Mouse (Mus musculus) kidney, embryonic 16.5 days (tissue): ENCODE results near the gene Gm5065. TPM values are rescaled to one million over a fixed set of nuclear protein-coding genes. Genes with fewer than 3 reads are reported as not detected.

Source experiments
- ATAC-seq: fragments of 200-750 bp; cut with Nextera tagmentation; 2 replicates; pipeline ENCODE4 v1.8.0; 2017; ENCODE audit warnings: moderate TSS enrichment; ENCODE audit not compliant: low FRiP score, low TSS enrichment
- H3K27ac ChIP-seq: fragments of 300-500 bp; sonication (generic); 2 replicates; pipeline ENCODE4 v1.5.1; 2014; ENCODE audit warnings: low read length
- H3K27me3 ChIP-seq: fragments of 300-500 bp; sonication (generic); 2 replicates; pipeline ENCODE4 v1.6.1; 2014; ENCODE audit warnings: low read length, control low read depth, mixed read lengths; ENCODE audit not compliant: insufficient read depth
- H3K36me3 ChIP-seq: fragments of 300-500 bp; sonication (generic); 2 replicates; pipeline ENCODE4 v1.6.1; 2014; ENCODE audit warnings: low read length, control low read depth, mixed read lengths; ENCODE audit not compliant: insufficient read depth
- H3K4me1 ChIP-seq: fragments of 300-500 bp; sonication (generic); 2 replicates; pipeline ENCODE4 v1.6.1; 2014; ENCODE audit warnings: low read length, control low read depth, mixed read lengths; ENCODE audit not compliant: insufficient read depth
- H3K4me2 ChIP-seq: fragments of 300-500 bp; sonication (generic); replicated peaks from 2 replicates; pipeline ENCODE4 v1.6.1; 2014; ENCODE audit warnings: low read depth, low read length
- H3K4me3 ChIP-seq: fragments of 300-500 bp; sonication (generic); 2 replicates; pipeline ENCODE4 v1.5.1; 2014; ENCODE audit warnings: mild to moderate bottlenecking, low read length
- H3K9ac ChIP-seq: fragments of 300-500 bp; sonication (generic); replicated peaks from 2 replicates; pipeline ENCODE4 v1.6.1; 2014; ENCODE audit warnings: low read length
- H3K9me3 ChIP-seq: fragments of 300-500 bp; sonication (generic); 2 replicates; pipeline ENCODE4 v1.6.1; 2016; ENCODE audit warnings: low read length, control low read depth
- WGBS: fragments of 180-500 bp; shearing (Covaris S2); extraction: QIAGEN DNeasy Blood & Tissue Kit; methylation state at CpG from one replicate; pipeline ENCODE4 v1.1.7; 2014; 5-methylcytosine and 5-hydroxymethylcytosine counted together
- polyA plus RNA-seq: library from polyadenylated mRNA; unstranded; fragments of >200 nt; fragmentation: Nextera tagmentation; extraction: Ambion mirVana; gene quantifications from 2 replicates; pipeline ENCODE4 v1.2.1, GENCODE M21; 2015

The Gm5065 gene
- polyA plus RNA-seq, result not detected in 2 replicates

DNA sequence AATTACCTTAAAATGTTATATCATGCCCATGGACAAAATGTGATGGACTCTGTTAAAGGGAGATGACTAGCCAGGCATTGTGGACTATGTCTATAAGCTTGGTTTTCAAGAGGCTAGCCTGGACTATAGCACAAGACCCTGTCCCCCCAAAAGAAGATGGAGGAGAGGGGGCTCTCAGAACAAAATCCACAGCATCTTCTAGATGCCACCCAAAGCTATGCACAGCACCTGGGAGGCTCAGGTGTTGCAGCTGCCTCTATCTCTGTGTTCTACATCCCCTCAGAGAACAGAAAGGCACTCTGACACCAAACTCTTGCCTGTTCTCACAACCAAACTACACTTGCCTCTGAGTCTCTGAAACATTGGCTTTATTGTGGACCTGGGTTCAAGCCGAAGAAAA is at the start of gene Gm5065:
Gene Gm5065, plus strand, starts transcription at position 301 of the 400 bp plus-strand sequence.
- H3K36me3 ChIP-seq, result no peaks in the 10 kb centered on the region
- no peak within 1 kb of the TSS for H3K4me3 ChIP-seq
- no peak within 1 kb of the TSS for H3K27ac ChIP-seq
- peaks cover 34% of the 10 kb centered on the region for H3K9me3 ChIP-seq
- no peak for ATAC-seq
- no peak within 1 kb of the TSS for H3K9ac ChIP-seq
- H3K27me3 ChIP-seq, result no peaks in the 10 kb centered on the region
- 76% methylated on average over 1 of the region's 1 CpGs for WGBS
- H3K4me1 ChIP-seq, result no peaks in the 10 kb centered on the region
- H3K4me2 ChIP-seq, result no peak within 1 kb of the TSS

DNA sequence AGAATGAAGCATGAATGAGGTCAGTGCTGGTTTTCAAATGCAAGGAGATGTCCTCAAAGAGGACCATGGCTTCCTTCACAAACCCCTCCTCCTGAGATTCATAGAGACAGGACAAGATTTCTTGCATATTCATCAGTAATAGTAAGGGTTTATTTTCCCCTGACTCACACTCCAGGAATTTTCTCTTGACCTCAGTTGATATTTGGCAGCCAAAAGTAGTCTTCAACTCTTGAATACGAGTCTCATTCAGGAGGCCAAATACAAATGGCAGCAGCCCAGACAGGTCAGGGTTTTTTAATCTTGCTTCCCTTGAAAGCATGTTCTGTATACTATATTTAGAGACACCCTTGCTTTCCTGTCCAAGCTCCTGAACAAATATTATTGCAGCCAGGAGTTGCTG is 22.8 kb upstream of the Gm5065 start:
- no peak overlapping the region for H3K4me2 ChIP-seq
- 83% methylated on average over 1 of the region's 1 CpGs for WGBS
- no peak for ATAC-seq
- no peaks in the 10 kb centered on the region for H3K27me3 ChIP-seq
- H3K9me3 ChIP-seq, result peaks cover 11% of the 10 kb centered on the region
- H3K4me1 ChIP-seq, result no peaks in the 10 kb centered on the region
- no peak overlapping the region for H3K4me3 ChIP-seq
- no peaks in the 10 kb centered on the region for H3K36me3 ChIP-seq
- H3K9ac ChIP-seq, result no peak overlapping the region
- H3K27ac ChIP-seq, result no peak overlapping the region

DNA sequence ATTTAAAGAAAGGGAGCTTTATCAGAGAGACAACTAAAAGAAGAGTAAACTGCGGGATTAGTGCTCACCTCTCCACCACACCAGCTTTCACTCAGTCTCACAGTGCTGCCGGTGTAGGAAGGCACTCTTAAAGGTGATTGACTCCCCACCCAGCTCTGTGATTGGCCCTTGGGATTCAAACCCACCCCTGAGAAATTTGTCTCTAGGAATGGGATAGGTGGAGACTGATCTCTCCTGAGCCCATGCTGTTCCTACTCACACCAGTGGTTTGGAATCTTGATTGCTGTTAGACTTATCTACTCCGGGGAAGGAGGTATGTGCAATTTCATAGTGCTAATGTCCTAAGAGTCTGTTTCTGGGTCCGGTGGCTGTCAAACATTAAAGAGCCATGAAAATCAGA is 598 bp downstream of the Gm5065 start, which contains the start of gene Nlrp2:
Gene Nlrp2, minus strand, starts transcription at position 101 of the 400 bp plus-strand sequence.
- WGBS, result 80% methylated on average over 4 of the region's 4 CpGs
- Histone ChIP-seq H3K36me3 (no peaks in the 10 kb centered on the region), H3K27me3 (no peaks in the 10 kb centered on the region), H3K4me3 (no peak within 1 kb of the TSS), H3K9me3 (peaks cover 38% of the 10 kb centered on the region), H3K9ac (no peak within 1 kb of the TSS), H3K4me1 (no peaks in the 10 kb centered on the region), H3K4me2 (no peak within 1 kb of the TSS), H3K27ac (no peak within 1 kb of the TSS)
- ATAC-seq, result no peak

DNA sequence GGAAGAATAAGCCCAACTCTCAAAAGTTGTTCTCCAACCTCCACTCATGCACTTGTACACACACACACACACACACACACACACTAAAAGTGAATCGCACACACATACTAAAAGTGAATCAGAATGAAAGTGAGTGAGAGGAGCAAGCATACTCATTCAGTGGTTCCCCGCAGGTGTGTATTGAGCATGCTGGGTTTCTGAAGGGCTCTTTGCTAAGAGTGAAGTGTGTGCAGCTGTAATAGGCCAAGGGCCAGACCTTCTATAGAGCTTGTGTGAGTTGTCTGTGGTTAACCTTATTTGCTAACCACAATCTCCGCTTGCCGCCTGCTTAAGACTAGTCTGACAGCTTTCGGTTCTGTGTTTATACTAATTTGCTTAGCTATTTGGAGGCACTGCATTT is 13.3 kb downstream of the Gm5065 start:
- peaks cover 29% of the 10 kb centered on the region for H3K9me3 ChIP-seq
- no peak for ATAC-seq
- WGBS, result 94% methylated on average over 5 of the region's 5 CpGs

DNA sequence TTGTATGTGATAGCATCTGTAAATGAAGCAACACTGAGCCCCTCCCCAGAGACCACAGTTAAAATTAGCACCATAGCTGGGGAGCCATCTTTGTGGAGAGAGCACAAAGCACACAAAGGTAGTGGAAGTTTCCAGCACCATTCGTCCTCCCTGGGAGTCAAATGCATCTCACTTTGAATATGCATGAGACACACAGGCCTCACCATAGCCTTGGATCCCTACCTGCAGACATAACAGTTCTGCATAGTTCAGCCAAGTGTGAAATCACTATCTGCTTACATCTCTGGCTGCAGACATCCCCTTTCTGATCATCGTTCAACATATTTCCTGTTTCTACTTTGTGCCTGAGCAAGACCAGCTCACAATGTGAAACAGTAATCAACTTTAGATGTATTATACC is 16.4 kb downstream of the Gm5065 start:
- H3K27ac ChIP-seq, result no peak overlapping the region
- no peak overlapping the region for H3K4me2 ChIP-seq
- H3K9me3 ChIP-seq, result peaks cover 21% of the 10 kb centered on the region
- no peak for ATAC-seq
- no peaks in the 10 kb centered on the region for H3K4me1 ChIP-seq
- no peak overlapping the region for H3K4me3 ChIP-seq
- WGBS, result 73% methylated on average over 2 of the region's 2 CpGs
- no peaks in the 10 kb centered on the region for H3K36me3 ChIP-seq
- no peaks in the 10 kb centered on the region for H3K27me3 ChIP-seq
- H3K9ac ChIP-seq, result no peak overlapping the region

More for the DNA sequence above, 13.3 kb downstream of the Gm5065 start:
- Histone ChIP-seq H3K27me3 (no peaks in the 10 kb centered on the region), H3K4me3 (no peak overlapping the region), H3K4me1 (no peaks in the 10 kb centered on the region), H3K9ac (no peak overlapping the region), H3K27ac (no peak overlapping the region), H3K4me2 (no peak overlapping the region), H3K36me3 (no peaks in the 10 kb centered on the region)

DNA sequence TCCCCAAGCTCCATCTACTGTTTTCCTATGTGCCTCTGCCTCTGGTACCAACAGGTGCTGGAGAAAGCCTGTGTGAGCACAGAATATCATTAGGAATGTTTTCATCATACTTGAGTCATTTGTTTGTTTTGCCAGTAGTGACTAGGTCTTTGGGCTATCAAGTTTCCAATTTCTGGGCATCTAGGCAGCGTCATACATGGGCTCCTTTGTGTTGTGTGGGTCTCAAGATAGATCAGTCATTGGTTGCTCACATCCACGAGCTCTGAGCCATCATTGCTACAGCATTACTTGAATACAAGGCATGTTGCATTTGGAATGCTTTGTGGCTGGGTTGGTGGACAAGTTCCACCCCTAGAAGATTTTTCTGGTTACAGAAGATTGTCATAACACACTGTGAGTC is 55.9 kb downstream of the Gm5065 start:
- no peaks in the 10 kb centered on the region for H3K27me3 ChIP-seq
- no peaks in the 10 kb centered on the region for H3K4me1 ChIP-seq
- H3K9ac ChIP-seq, result no peak overlapping the region
- H3K4me2 ChIP-seq, result no peak overlapping the region
- WGBS, result 40% methylated on average over 2 of the region's 2 CpGs
- H3K27ac ChIP-seq, result no peak overlapping the region
- no peaks in the 10 kb centered on the region for H3K36me3 ChIP-seq
- H3K9me3 ChIP-seq, result peaks cover 9% of the 10 kb centered on the region; the same call in 1 of the 2 replicates
- H3K4me3 ChIP-seq, result no peak overlapping the region
- no peak for ATAC-seq

Other genes with a start within 250 kb of the Gm5065 start
- not detected in 2 replicates for gene Rfpl4, start 233.6 kb upstream of the Gm5065 start, polyA plus RNA-seq
- 0.23 and 0.69 TPM in 2 replicates for gene Rasl2-9, start 224.6 kb upstream of the Gm5065 start, polyA plus RNA-seq
- gene Vmn1r55, start 200.9 kb upstream of the Gm5065 start, polyA plus RNA-seq, result not detected in 2 replicates
- not detected in 2 replicates for gene Vmn1r56, start 153.8 kb upstream of the Gm5065 start, polyA plus RNA-seq
- not detected in 2 replicates for gene Vmn1r57, start 132.0 kb upstream of the Gm5065 start, polyA plus RNA-seq
- gene Nlrp2, start 498 bp downstream of the Gm5065 start, polyA plus RNA-seq, result not detected in 2 replicates
- gene Vmn1r58, start 62.9 kb downstream of the Gm5065 start, polyA plus RNA-seq, result not detected in 2 replicates
- gene Vmn1r59, start 106.2 kb downstream of the Gm5065 start, polyA plus RNA-seq, result not detected in 2 replicates
- not detected in 2 replicates for gene Vmn2r28, start 143.4 kb downstream of the Gm5065 start, polyA plus RNA-seq
- not detected in 2 replicates for gene Vmn1r60, start 196.8 kb downstream of the Gm5065 start, polyA plus RNA-seq